Mouse (Mus musculus): ENCODE measurements around the gene Ube2o. TPM values are rescaled to one million over a fixed set of nuclear protein-coding genes. Genes with fewer than 3 reads are reported as not detected.
"Not testable (repeated sequence)": the region's sequence is repeated elsewhere in the genome, so short reads cannot be mapped to it uniquely, and the experiment has no call there.

The Ube2o gene
- total RNA-seq, 2 experiments from 2014 or later, result 28.5 to 29.7 TPM

GRCm38 (mm10) chr11:116616438-116617118 lies 35.3 kb upstream of the Ube2o start:
- intact Hi-C loops (cut with DNase I), result no loop called here
- DNase-seq, result peak in 1 of 2 experiments; percentile 40

GRCm38 (mm10) chr11:116615735-116616437 lies 34.6 kb upstream of the Ube2o start:
- intact Hi-C loops (cut with DNase I), result no loop called here
- peak; percentile 60 to 73 for DNase-seq

- intact Hi-C loops (cut with DNase I), result loop anchor here (2.0 kb wide), 1 partner anchor 20 kb away; no protein-coding TSS in a partner anchor
- DNase-seq, result no peak
Observed at GRCm38 (mm10) chr11:116613234-116613633, 32.0 kb upstream of the Ube2o start.

GRCm38 (mm10) chr11:116612554-116612953 lies 31.3 kb upstream of the Ube2o start:
- intact Hi-C loops (cut with DNase I), result loop anchor here (2.0 kb wide), 1 partner anchor 20 kb away; no protein-coding TSS in a partner anchor
- DNase-seq, result no peak

GRCm38 (mm10) chr11:116611883-116612282 lies 30.6 kb upstream of the Ube2o start:
- intact Hi-C loops (cut with DNase I), result loop anchor here (2.0 kb wide), 1 partner anchor 19 kb away; no protein-coding TSS in a partner anchor

GRCm38 (mm10) chr11:116611168-116611567 lies 29.9 kb upstream of the Ube2o start:
- DNase-seq; intact Hi-C loops (cut with DNase I): not testable (repeated sequence)

More at GRCm38 (mm10) chr11:116611883-116612282, 30.6 kb upstream of the Ube2o start:
- DNase-seq, result no peak

GRCm38 (mm10) chr11:116609965-116610630 lies 28.9 kb upstream of the Ube2o start:
- intact Hi-C loops (cut with DNase I), result no loop called here
- no peak for DNase-seq

GRCm38 (mm10) chr11:116607717-116608116 lies 26.5 kb upstream of the Ube2o start:
- DNase-seq, result no peak
- intact Hi-C loops (cut with DNase I), result no loop called here

- DNase-seq, result no peak
- intact Hi-C loops (cut with DNase I), result no loop called here
Observed at GRCm38 (mm10) chr11:116604097-116604496, 22.9 kb upstream of the Ube2o start.

GRCm38 (mm10) chr11:116603339-116603738 lies 22.1 kb upstream of the Ube2o start:
- intact Hi-C loops (cut with DNase I), result loop anchor here (2.0 kb wide), 1 partner anchor 25 kb away; no protein-coding TSS in a partner anchor
- peak; percentile 42 to 66 for DNase-seq

GRCm38 (mm10) chr11:116602043-116602442 lies 20.8 kb upstream of the Ube2o start:
- DNase-seq, result no peak
- intact Hi-C loops (cut with DNase I), result loop anchor here (2.0 kb wide), 1 partner anchor 27 kb away; no protein-coding TSS in a partner anchor

- DNase-seq, result no peak
- intact Hi-C loops (cut with DNase I), result no loop called here
Observed at GRCm38 (mm10) chr11:116601166-116601565, 19.9 kb upstream of the Ube2o start.

GRCm38 (mm10) chr11:116599230-116599629 lies 18.0 kb upstream of the Ube2o start:
- no peak for DNase-seq
- intact Hi-C loops (cut with DNase I), result no loop called here

GRCm38 (mm10) chr11:116598193-116598592 lies 16.9 kb upstream of the Ube2o start:
- intact Hi-C loops (cut with DNase I), result no loop called here
- no peak for DNase-seq

- intact Hi-C loops (cut with DNase I), result no loop called here
- no peak for DNase-seq
Observed at GRCm38 (mm10) chr11:116596766-116597165, 15.5 kb upstream of the Ube2o start.

- DNase-seq, result no peak
- intact Hi-C loops (cut with DNase I), result loop anchor here (2.0 to 5.0 kb wide), 2 partner anchors 19 to 91 kb away; no protein-coding TSS in a partner anchor
Observed at GRCm38 (mm10) chr11:116593345-116593744, 12.1 kb upstream of the Ube2o start.

GRCm38 (mm10) chr11:116592428-116592827 lies 11.2 kb upstream of the Ube2o start:
- peak; percentile 96 to 99 for DNase-seq
- intact Hi-C loops (cut with DNase I), result loop anchor here (2.0 to 5.0 kb wide), 2 partner anchors 20 to 90 kb away; no protein-coding TSS in a partner anchor

GRCm38 (mm10) chr11:116591621-116592020 lies 10.4 kb upstream of the Ube2o start:
- DNase-seq, result no peak
- intact Hi-C loops (cut with DNase I), result loop anchor here (2.0 to 5.0 kb wide), 2 partner anchors 21 to 89 kb away; no protein-coding TSS in a partner anchor

GRCm38 (mm10) chr11:116589574-116589973 lies 8.3 kb upstream of the Ube2o start:
- no peak for DNase-seq
- intact Hi-C loops (cut with DNase I), result no loop called here

GRCm38 (mm10) chr11:116589020-116589531 lies 7.8 kb upstream of the Ube2o start:
- DNase-seq, result no peak
- intact Hi-C loops (cut with DNase I), result no loop called here
